ENCODE assay signal across 9 mouse cellular contexts in genomic region chr11:102991681-102992080, GRCm38 (mm10). TPM values are rescaled to one million over a fixed set of nuclear protein-coding genes. Genes with fewer than 3 reads are reported as not detected.
DNase-seq lines count a peak whose midpoint lies in the region; ATAC-seq and TF ChIP-seq lines count a peak whose summit lies in the region.
"Had no signal": no experiment of that assay in that cellular context is flagged by ENCODE, and none has a peak within 500 bp of the region (broad histone marks: within the 10 kb centered on the region; RNA-seq: fewer than 3 reads in every experiment).

No protein-coding gene starts in this region.

- peaks cover 23% of the 10 kb centered on the region for H3K4me1 ChIP-seq in embryonic facial prominence, embryonic 13.5 days
- no peaks in the 10 kb centered on the region for H3K4me1 ChIP-seq in intestine, postnatal 0 days (replicated peaks; ENCODE audit: control insufficient read depth, insufficient read depth, low read length)
- H3K4me1 ChIP-seq in neural tube, embryonic 13.5 days (replicated peaks) = peaks cover 39% of the 10 kb centered on the region

- H3K9me3 ChIP-seq in embryonic facial prominence, embryonic 13.5 days = no peaks in the 10 kb centered on the region
- H3K9me3 ChIP-seq in intestine, postnatal 0 days (ENCODE audit: control insufficient read depth) = no peaks in the 10 kb centered on the region
- no peaks in the 10 kb centered on the region for H3K9me3 ChIP-seq in neural tube, embryonic 13.5 days

- peak overlapping the region; percentile 46 for H3K9ac ChIP-seq in embryonic facial prominence, embryonic 13.5 days
- no peak overlapping the region for H3K9ac ChIP-seq in intestine, postnatal 0 days (ENCODE audit: low read depth, low read length)
- H3K9ac ChIP-seq in neural tube, embryonic 13.5 days = peak overlapping the region; percentile 64

- H3K27me3 ChIP-seq in embryonic facial prominence, embryonic 13.5 days = peaks cover 49% of the 10 kb centered on the region
- peaks cover 36% of the 10 kb centered on the region for H3K27me3 ChIP-seq in intestine, postnatal 0 days (replicated peaks; ENCODE audit: control insufficient read depth, insufficient read depth, low read length)
- peaks cover 46% of the 10 kb centered on the region for H3K27me3 ChIP-seq in neural tube, embryonic 13.5 days

- peak overlapping the region; percentile 57 for H3K4me2 ChIP-seq in embryonic facial prominence, embryonic 13.5 days
- peak overlapping the region; percentile 37 for H3K4me2 ChIP-seq in intestine, postnatal 0 days (replicated peaks; ENCODE audit: low read depth)
- H3K4me2 ChIP-seq in neural tube, embryonic 13.5 days = peak overlapping the region; percentile 52

- intact Hi-C loops in gastrocnemius, postnatal 14 days (cut with DNase I; ENCODE audit: low total_unique reads) = loop anchor here (5.0 to 10.0 kb wide), 2 partner anchors 89 to 1537 kb away; partner anchors contain the start of gene Gfap
- intact Hi-C loops in left cerebral cortex, postnatal 14 days (cut with DNase I) = no loop called here

- ATAC-seq in embryonic facial prominence, embryonic 13.5 days (ENCODE audit: insufficient number of reproducible peaks, insufficient read depth, low FRiP score, low TSS enrichment, low read depth) = no peak; the same call in 1 of the 2 replicates
- no peak for ATAC-seq in intestine, postnatal 0 days
- no peak for ATAC-seq in neural tube, embryonic 13.5 days (ENCODE audit: low read depth)

- WGBS in embryonic facial prominence, embryonic 13.5 days = 0% methylated on average over 16 of the region's 16 CpGs
- 10% methylated on average over 16 of the region's 16 CpGs for WGBS in intestine, postnatal 0 days
- 2% methylated on average over 16 of the region's 16 CpGs for WGBS in neural tube, embryonic 13.5 days

- peak overlapping the region; percentile 28 for H3K4me3 ChIP-seq in embryonic facial prominence, embryonic 13.5 days
- H3K4me3 ChIP-seq in intestine, postnatal 0 days (ENCODE audit: low read depth, low read length) = no peak overlapping the region
- peak overlapping the region; percentile 23 for H3K4me3 ChIP-seq in neural tube, embryonic 13.5 days

- peaks cover 33% of the 10 kb centered on the region for H3K36me3 ChIP-seq in embryonic facial prominence, embryonic 13.5 days
- H3K36me3 ChIP-seq in intestine, postnatal 0 days (ENCODE audit: control insufficient read depth, insufficient read depth) = peaks cover 21% of the 10 kb centered on the region
- H3K36me3 ChIP-seq in neural tube, embryonic 13.5 days = peaks cover 33% of the 10 kb centered on the region

- H3K27ac ChIP-seq in embryonic facial prominence, embryonic 13.5 days = no peak overlapping the region
- no peak overlapping the region for H3K27ac ChIP-seq in intestine, postnatal 0 days (ENCODE audit: low read depth, low read length)
- no peak overlapping the region for H3K27ac ChIP-seq in neural tube, embryonic 13.5 days (replicated peaks)

- no peak for TF ChIP-seq CTCF in intestine, postnatal 0 days (IDR thresholded peaks at IDR 0.05; ENCODE audit: low read depth)

- peak; percentile 66 for DNase-seq in kidney, postnatal 10 days
- DNase-seq in kidney, adult 18-20 months = no peak
- DNase-seq in gastrocnemius, postnatal 14 days = no peak
- DNase-seq in left cerebral cortex, postnatal 14 days (ENCODE audit: low spot score in 2 of 2) = no peak
- DNase-seq in yolk sac, embryonic 10.5 days (ENCODE audit: low spot score) = no peak
- DNase-seq: cerebellum, adult 11-12 months had no signal

RNA-seq across cellular contexts. Expression of gene Nmt1, which starts 36.3 kb away (rescaled TPM):
- polyA plus RNA-seq in embryonic facial prominence, embryonic 13.5 days (2015; fragmentation: Nextera tagmentation; extraction: Ambion mirVana) = 67.8 and 68.5 TPM in 2 replicates
- 58.4 and 63.1 TPM in 2 replicates for polyA plus RNA-seq in intestine, postnatal 0 days (2015; fragmentation: Nextera tagmentation; extraction: Ambion mirVana)
- 31.2 and 32.3 TPM in 2 replicates for polyA plus RNA-seq in neural tube, embryonic 13.5 days (2015; fragmentation: Nextera tagmentation; extraction: Ambion mirVana)
- total RNA-seq in gastrocnemius, postnatal 14 days (2021) = 10 to 100 TPM; 42.8 to 44.0 TPM
- 100 to 1,000 TPM; 105 to 107 TPM for total RNA-seq in left cerebral cortex, postnatal 14 days (2021)

RNA-seq across cellular contexts. Expression of gene Dcakd, which starts 36.5 kb away (rescaled TPM):
- 189 and 192 TPM in 2 replicates for polyA plus RNA-seq in embryonic facial prominence, embryonic 13.5 days (2015; fragmentation: Nextera tagmentation; extraction: Ambion mirVana)
- 40.4 and 45.9 TPM in 2 replicates for polyA plus RNA-seq in intestine, postnatal 0 days (2015; fragmentation: Nextera tagmentation; extraction: Ambion mirVana)
- polyA plus RNA-seq in neural tube, embryonic 13.5 days (2015; fragmentation: Nextera tagmentation; extraction: Ambion mirVana) = 161 and 171 TPM in 2 replicates
- 10 to 100 TPM; 22.8 to 30.0 TPM for total RNA-seq in gastrocnemius, postnatal 14 days (2021)
- 10 to 100 TPM; 90.2 to 93.2 TPM for total RNA-seq in left cerebral cortex, postnatal 14 days (2021)

RNA-seq across cellular contexts. Expression of gene C1ql1, which starts 45.2 kb away (rescaled TPM):
- 3.4 TPM in 2 replicates for polyA plus RNA-seq in embryonic facial prominence, embryonic 13.5 days (2015; fragmentation: Nextera tagmentation; extraction: Ambion mirVana)
- polyA plus RNA-seq in intestine, postnatal 0 days (2015; fragmentation: Nextera tagmentation; extraction: Ambion mirVana) = 0.85 and 1.1 TPM in 2 replicates
- 1.9 and 2.0 TPM in 2 replicates for polyA plus RNA-seq in neural tube, embryonic 13.5 days (2015; fragmentation: Nextera tagmentation; extraction: Ambion mirVana)
- total RNA-seq in gastrocnemius, postnatal 14 days (2021) = under 1 TPM; 0.20 to 0.41 TPM
- 10 to 100 TPM; 20.7 to 25.2 TPM for total RNA-seq in left cerebral cortex, postnatal 14 days (2021)
